Mouse (Mus musculus) bone marrow macrophage, adult 2 months (primary cell): ENCODE results near the gene Igfbp6. TPM values are rescaled to one million over a fixed set of nuclear protein-coding genes. Genes with fewer than 3 reads are reported as not detected.
A peak's percentile ranks its signal among the peaks of the same experiment; 100 is the strongest.

ENCODE experiments used
- H3K27ac ChIP-seq: 2 replicates; pipeline ENCODE4 v1.5.1; 2012; ENCODE audit warnings: low read depth, low read length; ENCODE audit not compliant: insufficient read depth
- H3K4me1 ChIP-seq: 2 replicates; pipeline ENCODE4 v1.6.1; 2012; ENCODE audit warnings: low read length; ENCODE audit not compliant: control insufficient read depth, insufficient read depth
- H3K4me3 ChIP-seq: 2 replicates; pipeline ENCODE4 v1.5.1; 2012; ENCODE audit warnings: mild to moderate bottlenecking, low read length, moderate library complexity; ENCODE audit not compliant: insufficient read depth
- CTCF ChIP-seq: IDR thresholded peaks from 2 replicates; pipeline ENCODE4 v1.5.1; 2012; ENCODE audit warnings: low read depth, mild to moderate bottlenecking, low read length, moderate library complexity
- POLR2A ChIP-seq: IDR thresholded peaks from 2 replicates; pipeline ENCODE4 v1.6.1; 2012; ENCODE audit warnings: mild to moderate bottlenecking, low read depth, low read length, borderline replicate concordance
- polyA plus RNA-seq: library from polyadenylated mRNA; stranded (reverse); fragments of >200 nt; gene quantifications from 2 replicates; pipeline ENCODE4 v1.2.4, GENCODE M21; 2012; ENCODE audit not compliant: missing spikeins, insufficient read depth, insufficient read length

The Igfbp6 gene
- polyA plus RNA-seq = not detected in 2 replicates

DNA sequence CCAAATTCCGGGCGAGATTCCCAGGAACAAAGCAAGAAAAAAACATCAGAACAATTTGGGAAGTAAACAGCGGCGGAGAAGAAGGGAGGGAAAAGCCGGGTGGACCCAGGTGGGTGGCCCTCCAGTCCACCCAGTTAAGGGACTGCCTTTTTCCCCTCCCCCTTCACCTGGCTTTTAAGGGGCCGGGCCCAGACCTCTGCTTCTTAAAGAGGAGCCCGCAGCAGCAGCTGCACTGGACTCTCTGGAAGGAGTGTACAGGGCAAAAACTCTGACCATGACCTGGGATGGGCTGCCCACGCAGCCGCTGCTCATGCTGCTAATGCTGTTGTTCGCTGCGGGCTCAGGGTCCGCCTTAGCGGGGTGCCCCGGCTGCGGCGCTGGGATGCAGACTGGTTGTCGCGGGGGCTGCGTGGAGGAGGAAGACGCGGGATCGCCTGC is at the start of gene Igfbp6:
Gene Igfbp6 (plus strand): TSS at position 89 of the 438 bp plus-strand sequence.
- TF ChIP-seq POLR2A = no peak
- no peak for TF ChIP-seq CTCF
- H3K4me1 ChIP-seq = peaks cover 6% of the 10 kb centered on the region
- H3K4me3 ChIP-seq = no peak within 1 kb of the TSS
- no peak within 1 kb of the TSS for H3K27ac ChIP-seq

- no peak for TF ChIP-seq CTCF
- TF ChIP-seq POLR2A = no peak
- peaks cover 32% of the 10 kb centered on the region for H3K4me1 ChIP-seq
- no peak overlapping the region for H3K27ac ChIP-seq
- H3K4me3 ChIP-seq = no peak overlapping the region
These were observed 49.2 kb upstream of the Igfbp6 start for GRCm38 (mm10) chr15:102094988-102095387.

- Histone ChIP-seq H3K4me3 (no peak overlapping the region), H3K4me1 (peaks cover 19% of the 10 kb centered on the region), H3K27ac (no peak overlapping the region)
- TF ChIP-seq CTCF = no peak
- TF ChIP-seq POLR2A = no peak
These were observed 46.8 kb upstream of the Igfbp6 start for GRCm38 (mm10) chr15:102097147-102097915.

DNA sequence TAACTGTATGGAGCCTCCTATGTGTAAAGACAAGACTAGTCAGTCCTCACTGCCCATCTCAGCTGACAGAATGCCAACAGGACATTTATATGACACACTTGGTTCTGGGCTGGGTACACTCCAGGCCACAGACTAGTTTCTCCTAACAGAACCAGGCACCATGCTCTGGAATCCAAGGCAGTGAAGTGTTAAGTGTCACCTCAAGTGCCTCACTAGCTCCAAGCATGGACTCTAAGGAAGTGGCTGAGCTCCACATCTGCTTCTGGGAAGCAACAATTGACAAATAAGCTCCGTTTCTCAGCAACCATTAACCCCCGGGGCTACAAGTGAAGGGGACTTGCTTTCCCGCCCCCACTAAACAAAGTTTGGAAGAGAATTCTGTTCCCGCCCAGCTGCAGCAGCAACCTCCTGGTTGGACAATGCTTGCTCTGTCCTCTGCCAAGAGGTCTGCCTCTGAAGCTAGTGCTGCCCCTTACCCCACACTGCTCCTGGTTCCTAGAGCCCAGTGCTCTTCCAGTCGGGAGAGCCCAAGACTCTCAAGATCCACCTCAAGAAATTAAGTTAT is 46.1 kb upstream of the Igfbp6 start:
- Histone ChIP-seq H3K27ac (no peak overlapping the region), H3K4me3 (no peak overlapping the region), H3K4me1 (peaks cover 19% of the 10 kb centered on the region)
- TF ChIP-seq CTCF (no peak), POLR2A (no peak)

DNA sequence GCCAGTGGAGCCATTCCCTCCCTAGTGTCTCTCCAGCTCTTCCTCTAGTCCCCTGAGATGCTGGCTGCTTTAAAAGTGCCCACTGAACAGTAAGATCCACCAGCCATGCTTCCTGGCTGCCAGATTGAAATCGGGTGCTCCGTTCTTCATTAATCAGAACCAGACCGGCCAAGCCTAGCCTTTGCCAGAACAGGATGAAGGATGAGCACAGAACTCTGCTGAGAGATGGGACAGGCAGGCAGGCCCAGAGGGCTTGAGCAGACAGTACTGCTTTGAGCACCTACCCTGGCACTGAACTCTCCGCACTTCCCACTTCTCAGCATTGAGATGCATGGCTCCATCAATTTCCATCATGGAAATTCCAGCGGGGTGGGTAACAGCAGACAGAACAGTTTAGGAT is 44.9 kb upstream of the Igfbp6 start:
- TF ChIP-seq POLR2A = no peak
- TF ChIP-seq CTCF = no peak
- H3K4me3 ChIP-seq = no peak overlapping the region
- H3K27ac ChIP-seq = no peak overlapping the region
- peaks cover 19% of the 10 kb centered on the region for H3K4me1 ChIP-seq

DNA sequence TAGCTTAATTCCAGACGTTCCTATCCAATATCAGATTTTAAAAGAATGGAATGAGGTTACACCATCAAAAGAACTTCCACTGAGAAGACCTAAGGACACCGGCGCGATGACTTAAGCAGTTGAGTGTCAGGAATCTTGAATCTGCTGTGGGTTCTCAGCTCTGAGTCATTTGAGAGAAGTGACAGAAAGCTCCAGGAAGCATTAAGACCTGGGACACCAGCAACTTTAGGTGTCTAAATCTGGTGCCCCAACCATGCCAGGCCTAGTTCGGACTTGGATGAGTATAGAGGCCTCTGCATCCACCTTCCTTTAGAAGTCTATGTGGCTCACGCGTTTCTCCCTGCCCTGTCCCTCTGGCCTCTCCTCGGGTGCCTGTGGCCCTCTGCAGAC is 44.4 kb upstream of the Igfbp6 start:
- Histone ChIP-seq H3K27ac (no peak overlapping the region), H3K4me3 (peak overlapping the region; percentile 65), H3K4me1 (peaks cover 19% of the 10 kb centered on the region)
- TF ChIP-seq CTCF (no peak), POLR2A (no peak)

- Histone ChIP-seq H3K4me3 (peak within 1 kb of the TSS; percentile 65), H3K27ac (no peak within 1 kb of the TSS), H3K4me1 (peaks cover 16% of the 10 kb centered on the region)
- TF ChIP-seq CTCF = no peak; the same call in 1 of the 2 replicates
- no peak for TF ChIP-seq POLR2A
These were observed 43.8 kb upstream of the Igfbp6 start, which contains the start of gene Tns2 for GRCm38 (mm10) chr15:102100161-102100981. Gene Tns2 (plus strand): TSS chr15:102100413.

GRCm38 (mm10) chr15:102100996-102101671 is 43.0 kb upstream of the Igfbp6 start:
- H3K4me3 ChIP-seq = 0 out of 2 replicates have a peak overlapping the region, but pooled peaks have one; percentile 65
- TF ChIP-seq POLR2A = no peak
- TF ChIP-seq CTCF = no peak
- H3K4me1 ChIP-seq = peaks cover 12% of the 10 kb centered on the region; the same call in 1 of the 2 replicates
- no peak overlapping the region for H3K27ac ChIP-seq
